Mouse (Mus musculus) embryo, embryonic 11 days (tissue): ENCODE data around the gene Olfr1446.

Experiments
- DNase-seq: peaks from one replicate; pipeline ENCODE4 v3.0.0-alpha.2; 2015

The Olfr1446 gene

GRCm38 (mm10) chr19:12893424-12893823, at the start of gene Olfr1446:
Olfr1446 (minus strand) TSS chr19:12893524.
- DNase-seq: no peak

DNA sequence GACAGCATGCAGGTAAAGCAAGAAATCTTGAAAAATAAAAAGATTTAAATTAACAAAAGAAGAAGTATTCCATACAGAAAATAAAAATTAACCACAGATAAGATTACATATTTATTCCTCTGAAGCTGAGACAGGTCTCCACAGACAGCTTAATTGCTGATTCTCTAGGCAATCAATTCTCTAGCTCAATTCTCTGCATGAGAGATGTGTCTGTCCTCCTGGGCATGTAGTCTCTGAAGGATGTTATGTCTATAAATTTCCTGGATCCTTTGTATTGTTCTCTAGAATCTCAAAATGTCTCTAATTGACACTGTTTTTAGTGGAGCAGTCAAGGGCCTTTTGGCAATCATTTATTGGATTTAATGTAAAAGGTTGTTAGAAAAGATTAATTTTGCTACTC, 37.2 kb upstream of the Olfr1446 start, which contains the start of gene Olfr1449:
TSS of gene Olfr1449 (plus strand) at position 301 of the 400 bp plus-strand sequence.
- no peak for DNase-seq

DNA sequence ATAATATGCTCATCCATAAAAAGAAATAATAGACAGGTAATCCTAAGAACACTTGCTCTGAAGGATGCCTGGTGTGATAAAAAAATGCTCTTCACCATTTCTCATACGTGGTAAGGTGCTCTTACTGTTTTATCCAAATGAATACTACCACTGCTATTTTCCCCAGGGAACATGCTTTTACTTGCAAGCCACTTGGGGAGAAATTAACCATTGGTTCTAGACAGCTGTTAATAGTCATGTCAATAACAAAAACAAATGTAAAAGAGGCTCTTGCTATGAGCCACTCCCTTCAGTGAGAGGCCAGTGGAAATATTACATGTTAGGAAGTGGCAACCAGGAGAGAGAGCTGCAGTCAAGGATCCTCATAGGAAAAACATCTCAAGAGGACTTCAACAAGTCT, 31.0 kb upstream of the Olfr1446 start, which contains the start of gene Olfr1448:
TSS of gene Olfr1448 (minus strand) at position 101 of the 400 bp plus-strand sequence.
- DNase-seq: no peak

GRCm38 (mm10) chr19:12903643-12904042, 10.3 kb upstream of the Olfr1446 start, which contains the start of gene Olfr1447:
Olfr1447 (minus strand) TSS chr19:12903743.
- no peak for DNase-seq

DNA sequence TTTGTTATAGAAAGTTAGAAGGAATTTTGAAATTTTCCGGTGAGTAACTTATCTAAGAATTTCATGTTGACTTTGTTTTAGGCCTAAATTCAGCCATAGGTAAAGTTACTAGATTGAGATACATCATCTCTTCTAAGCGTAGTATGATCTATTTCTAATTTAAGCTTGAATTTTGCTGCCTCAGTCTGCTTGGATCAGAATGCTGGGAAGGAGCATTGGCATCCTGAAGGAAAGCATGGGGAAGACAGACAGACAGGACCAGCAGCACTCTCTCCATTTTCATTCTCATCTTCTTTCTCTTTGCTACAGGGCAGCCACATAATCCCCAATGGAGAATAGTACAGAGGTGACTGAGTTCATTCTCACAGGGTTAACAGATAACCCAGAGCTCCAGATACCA, 9.8 kb downstream of the Olfr1446 start, which contains the start of gene Olfr1445:
TSS of gene Olfr1445 (plus strand) at position 301 of the 400 bp plus-strand sequence.
- no peak for DNase-seq

DNA sequence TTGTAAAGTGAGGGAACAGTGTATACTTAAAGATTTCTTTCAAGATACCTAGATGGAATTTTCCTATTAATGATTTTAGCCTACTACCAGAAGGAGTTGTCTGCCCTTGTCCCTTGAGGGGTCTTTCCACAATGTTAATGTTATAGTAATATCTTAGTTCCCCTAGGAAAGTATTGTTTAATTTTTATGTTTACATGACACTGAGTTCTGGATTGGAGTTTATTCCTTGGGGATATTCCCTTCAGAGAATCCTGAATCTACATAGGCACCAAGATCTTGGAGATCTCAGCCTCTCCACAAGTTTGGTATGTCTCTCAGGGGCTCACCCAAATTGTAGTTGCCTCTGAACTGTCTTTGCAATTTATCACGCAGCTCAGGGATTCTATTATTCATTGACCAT, 36.3 kb downstream of the Olfr1446 start, which contains the start of gene Olfr1444:
TSS of gene Olfr1444 (plus strand) at position 301 of the 400 bp plus-strand sequence.
- DNase-seq: no peak

- no peak for DNase-seq
Measured at GRCm38 (mm10) chr19:12846382-12846781, 46.9 kb downstream of the Olfr1446 start, which contains the start of gene Gm5244. Gm5244 (plus strand) TSS chr19:12846682.

DNA sequence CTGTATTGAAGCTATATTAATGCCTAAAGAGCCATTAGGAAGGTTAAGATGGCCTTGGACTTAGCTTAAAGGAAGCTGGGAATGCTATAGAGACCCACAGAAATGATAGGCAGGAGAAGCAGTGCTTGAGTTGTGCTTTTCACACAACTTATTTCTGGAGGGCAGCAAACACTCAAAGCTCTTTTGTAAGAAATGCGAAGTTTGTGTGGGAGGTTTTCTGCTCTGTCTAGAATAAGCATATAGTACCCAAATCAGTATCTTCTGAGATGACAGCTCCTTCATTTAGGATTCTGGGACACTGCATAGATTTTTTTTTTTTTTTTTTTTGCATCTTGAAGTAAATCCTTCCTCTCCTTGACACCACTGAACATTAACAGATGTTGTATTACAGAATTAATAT, 54.8 kb downstream of the Olfr1446 start:
- DNase-seq: no peak
